Mouse (Mus musculus): ENCODE data around the gene Phf24. TPM values are rescaled to one million over a fixed set of nuclear protein-coding genes. Genes with fewer than 3 reads are reported as not detected.

The Phf24 gene
- polyA plus RNA-seq, 1 experiment from 2014 or later = 1.1 TPM

GRCm38 (mm10) chr4:42902730-42903129 lies 13.7 kb upstream of the Phf24 start:
- Histone ChIP-seq H3K36me3 (ENCODE audit: control insufficient read depth, insufficient read depth, low read length) (no peaks in the 10 kb centered on the region), H3K9me3 (ENCODE audit: control insufficient read depth, low read length) (no peaks in the 10 kb centered on the region), H3K4me3 (ENCODE audit: low read length) (no peak overlapping the region), H3K4me2 (replicated peaks; ENCODE audit: low read depth, low read length) (no peak overlapping the region), H3K4me1 (ENCODE audit: control insufficient read depth, insufficient read depth, low read length) (no peaks in the 10 kb centered on the region), H3K27ac (ENCODE audit: low read depth, low read length) (no peak overlapping the region), H3K27me3 (ENCODE audit: control insufficient read depth, insufficient read depth, low read length) (no peaks in the 10 kb centered on the region), H3K9ac (ENCODE audit: low read depth, low read length) (no peak overlapping the region)
- 81% methylated on average over 5 of the region's 5 CpGs for WGBS
- no peak for ATAC-seq (ENCODE audit: low FRiP score, low TSS enrichment)

- no peaks in the 10 kb centered on the region for H3K36me3 ChIP-seq (ENCODE audit: control insufficient read depth, insufficient read depth, low read length)
- 68% methylated on average over 1 of the region's 1 CpGs for WGBS
- H3K4me1 ChIP-seq (ENCODE audit: control insufficient read depth, insufficient read depth, low read length) = no peaks in the 10 kb centered on the region
- H3K9ac ChIP-seq (ENCODE audit: low read depth, low read length) = no peak overlapping the region
- ATAC-seq (ENCODE audit: low FRiP score, low TSS enrichment) = no peak
- H3K4me2 ChIP-seq (replicated peaks; ENCODE audit: low read depth, low read length) = no peak overlapping the region
- H3K27me3 ChIP-seq (ENCODE audit: control insufficient read depth, insufficient read depth, low read length) = no peaks in the 10 kb centered on the region
- H3K27ac ChIP-seq (ENCODE audit: low read depth, low read length) = no peak overlapping the region
- no peak overlapping the region for H3K4me3 ChIP-seq (ENCODE audit: low read length)
- no peaks in the 10 kb centered on the region for H3K9me3 ChIP-seq (ENCODE audit: control insufficient read depth, low read length)
Observed at GRCm38 (mm10) chr4:42903942-42904341, 12.5 kb upstream of the Phf24 start.

- no peak for ATAC-seq (ENCODE audit: low FRiP score, low TSS enrichment)
- Histone ChIP-seq H3K9ac (ENCODE audit: low read depth, low read length) (no peak overlapping the region), H3K27ac (ENCODE audit: low read depth, low read length) (no peak overlapping the region), H3K4me1 (ENCODE audit: control insufficient read depth, insufficient read depth, low read length) (no peaks in the 10 kb centered on the region), H3K27me3 (ENCODE audit: control insufficient read depth, insufficient read depth, low read length) (no peaks in the 10 kb centered on the region), H3K4me3 (ENCODE audit: low read length) (no peak overlapping the region), H3K9me3 (ENCODE audit: control insufficient read depth, low read length) (no peaks in the 10 kb centered on the region), H3K4me2 (replicated peaks; ENCODE audit: low read depth, low read length) (no peak overlapping the region), H3K36me3 (ENCODE audit: control insufficient read depth, insufficient read depth, low read length) (no peaks in the 10 kb centered on the region)
- 95% methylated on average over 3 of the region's 3 CpGs for WGBS
Observed at GRCm38 (mm10) chr4:42904523-42904922, 11.9 kb upstream of the Phf24 start.

GRCm38 (mm10) chr4:42904966-42905365 lies 11.5 kb upstream of the Phf24 start:
- H3K9ac ChIP-seq (ENCODE audit: low read depth, low read length) = no peak overlapping the region
- H3K27ac ChIP-seq (ENCODE audit: low read depth, low read length) = no peak overlapping the region
- no peaks in the 10 kb centered on the region for H3K4me1 ChIP-seq (ENCODE audit: control insufficient read depth, insufficient read depth, low read length)
- H3K4me2 ChIP-seq (replicated peaks; ENCODE audit: low read depth, low read length) = no peak overlapping the region
- H3K4me3 ChIP-seq (ENCODE audit: low read length) = no peak overlapping the region
- H3K36me3 ChIP-seq (ENCODE audit: control insufficient read depth, insufficient read depth, low read length) = no peaks in the 10 kb centered on the region
- H3K27me3 ChIP-seq (ENCODE audit: control insufficient read depth, insufficient read depth, low read length) = no peaks in the 10 kb centered on the region
- 83% methylated on average over 6 of the region's 6 CpGs for WGBS
- no peak for ATAC-seq (ENCODE audit: low FRiP score, low TSS enrichment)
- no peaks in the 10 kb centered on the region for H3K9me3 ChIP-seq (ENCODE audit: control insufficient read depth, low read length)

- no peaks in the 10 kb centered on the region for H3K9me3 ChIP-seq (ENCODE audit: control insufficient read depth, low read length)
- peaks cover 43% of the 10 kb centered on the region for H3K27me3 ChIP-seq (ENCODE audit: control insufficient read depth, insufficient read depth, low read length)
- no peak for ATAC-seq (ENCODE audit: low FRiP score, low TSS enrichment)
- 45% methylated on average over 10 of the region's 10 CpGs for WGBS
- H3K36me3 ChIP-seq (ENCODE audit: control insufficient read depth, insufficient read depth, low read length) = no peaks in the 10 kb centered on the region
- no peak overlapping the region for H3K4me2 ChIP-seq (replicated peaks; ENCODE audit: low read depth, low read length)
- no peak overlapping the region for H3K27ac ChIP-seq (ENCODE audit: low read depth, low read length)
- no peak overlapping the region for H3K4me3 ChIP-seq (ENCODE audit: low read length)
- no peak overlapping the region for H3K9ac ChIP-seq (ENCODE audit: low read depth, low read length)
- H3K4me1 ChIP-seq (ENCODE audit: control insufficient read depth, insufficient read depth, low read length) = no peaks in the 10 kb centered on the region
Observed at GRCm38 (mm10) chr4:42913391-42913790, 3.1 kb upstream of the Phf24 start.

- Histone ChIP-seq H3K36me3 (ENCODE audit: control insufficient read depth, insufficient read depth, low read length) (no peaks in the 10 kb centered on the region), H3K27me3 (ENCODE audit: control insufficient read depth, insufficient read depth, low read length) (peaks cover 51% of the 10 kb centered on the region), H3K27ac (ENCODE audit: low read depth, low read length) (no peak overlapping the region), H3K4me1 (ENCODE audit: control insufficient read depth, insufficient read depth, low read length) (no peaks in the 10 kb centered on the region), H3K4me2 (replicated peaks; ENCODE audit: low read depth, low read length) (no peak overlapping the region), H3K9ac (ENCODE audit: low read depth, low read length) (no peak overlapping the region), H3K4me3 (ENCODE audit: low read length) (no peak overlapping the region), H3K9me3 (ENCODE audit: control insufficient read depth, low read length) (no peaks in the 10 kb centered on the region)
- no peak for ATAC-seq (ENCODE audit: low FRiP score, low TSS enrichment)
- 71% methylated on average over 12 of the region's 12 CpGs for WGBS
Observed at GRCm38 (mm10) chr4:42915311-42915710, 1.1 kb upstream of the Phf24 start.

- peaks cover 51% of the 10 kb centered on the region for H3K27me3 ChIP-seq (ENCODE audit: control insufficient read depth, insufficient read depth, low read length)
- H3K27ac ChIP-seq (ENCODE audit: low read depth, low read length) = no peak overlapping the region
- H3K36me3 ChIP-seq (ENCODE audit: control insufficient read depth, insufficient read depth, low read length) = no peaks in the 10 kb centered on the region
- no peak for ATAC-seq (ENCODE audit: low FRiP score, low TSS enrichment)
- H3K4me2 ChIP-seq (replicated peaks; ENCODE audit: low read depth, low read length) = no peak overlapping the region
- no peaks in the 10 kb centered on the region for H3K9me3 ChIP-seq (ENCODE audit: control insufficient read depth, low read length)
- H3K4me3 ChIP-seq (ENCODE audit: low read length) = no peak overlapping the region
- no peaks in the 10 kb centered on the region for H3K4me1 ChIP-seq (ENCODE audit: control insufficient read depth, insufficient read depth, low read length)
- H3K9ac ChIP-seq (ENCODE audit: low read depth, low read length) = no peak overlapping the region
- 93% methylated on average over 1 of the region's 1 CpGs for WGBS
Observed at GRCm38 (mm10) chr4:42915966-42916365, 494 bp upstream of the Phf24 start.

GRCm38 (mm10) chr4:42917402-42917774 lies 928 bp downstream of the Phf24 start:
- peaks cover 47% of the 10 kb centered on the region for H3K27me3 ChIP-seq (ENCODE audit: control insufficient read depth, insufficient read depth, low read length)

GRCm38 (mm10) chr4:42920726-42921125 lies 4.3 kb downstream of the Phf24 start:
- no peak for ATAC-seq (ENCODE audit: low FRiP score, low TSS enrichment)
- Histone ChIP-seq H3K4me3 (ENCODE audit: low read length) (no peak overlapping the region), H3K27ac (ENCODE audit: low read depth, low read length) (no peak overlapping the region), H3K4me1 (ENCODE audit: control insufficient read depth, insufficient read depth, low read length) (no peaks in the 10 kb centered on the region), H3K9ac (ENCODE audit: low read depth, low read length) (no peak overlapping the region), H3K36me3 (ENCODE audit: control insufficient read depth, insufficient read depth, low read length) (no peaks in the 10 kb centered on the region), H3K27me3 (ENCODE audit: control insufficient read depth, insufficient read depth, low read length) (peaks cover 29% of the 10 kb centered on the region), H3K4me2 (replicated peaks; ENCODE audit: low read depth, low read length) (no peak overlapping the region), H3K9me3 (ENCODE audit: control insufficient read depth, low read length) (no peaks in the 10 kb centered on the region)
- WGBS = 81% methylated on average over 9 of the region's 9 CpGs

More at GRCm38 (mm10) chr4:42917402-42917774, 928 bp downstream of the Phf24 start:
- Histone ChIP-seq H3K4me2 (replicated peaks; ENCODE audit: low read depth, low read length) (peak overlapping the region; percentile 94), H3K4me1 (ENCODE audit: control insufficient read depth, insufficient read depth, low read length) (no peaks in the 10 kb centered on the region), H3K9me3 (ENCODE audit: control insufficient read depth, low read length) (no peaks in the 10 kb centered on the region), H3K9ac (ENCODE audit: low read depth, low read length) (peak overlapping the region; percentile 67), H3K4me3 (ENCODE audit: low read length) (peak overlapping the region; percentile 62), H3K27ac (ENCODE audit: low read depth, low read length) (no peak overlapping the region), H3K36me3 (ENCODE audit: control insufficient read depth, insufficient read depth, low read length) (no peaks in the 10 kb centered on the region)
- peak; percentile 79 for ATAC-seq (ENCODE audit: low FRiP score, low TSS enrichment)
- WGBS = 4% methylated on average over 25 of the region's 26 CpGs

- Histone ChIP-seq H3K36me3 (ENCODE audit: control insufficient read depth, insufficient read depth, low read length) (no peaks in the 10 kb centered on the region), H3K4me2 (replicated peaks; ENCODE audit: low read depth, low read length) (no peak overlapping the region), H3K27ac (ENCODE audit: low read depth, low read length) (no peak overlapping the region), H3K4me1 (ENCODE audit: control insufficient read depth, insufficient read depth, low read length) (no peaks in the 10 kb centered on the region), H3K27me3 (ENCODE audit: control insufficient read depth, insufficient read depth, low read length) (peaks cover 24% of the 10 kb centered on the region), H3K9ac (ENCODE audit: low read depth, low read length) (no peak overlapping the region), H3K4me3 (ENCODE audit: low read length) (no peak overlapping the region), H3K9me3 (ENCODE audit: control insufficient read depth, low read length) (no peaks in the 10 kb centered on the region)
- WGBS = 87% methylated on average over 2 of the region's 2 CpGs
- ATAC-seq (ENCODE audit: low FRiP score, low TSS enrichment) = no peak
Observed at GRCm38 (mm10) chr4:42921536-42921935, 5.1 kb downstream of the Phf24 start.

Measured in kidney, embryonic 14.5 days (tissue).